Mouse (Mus musculus): Measurements from ENCODE around the gene Oas1g.

DNA sequence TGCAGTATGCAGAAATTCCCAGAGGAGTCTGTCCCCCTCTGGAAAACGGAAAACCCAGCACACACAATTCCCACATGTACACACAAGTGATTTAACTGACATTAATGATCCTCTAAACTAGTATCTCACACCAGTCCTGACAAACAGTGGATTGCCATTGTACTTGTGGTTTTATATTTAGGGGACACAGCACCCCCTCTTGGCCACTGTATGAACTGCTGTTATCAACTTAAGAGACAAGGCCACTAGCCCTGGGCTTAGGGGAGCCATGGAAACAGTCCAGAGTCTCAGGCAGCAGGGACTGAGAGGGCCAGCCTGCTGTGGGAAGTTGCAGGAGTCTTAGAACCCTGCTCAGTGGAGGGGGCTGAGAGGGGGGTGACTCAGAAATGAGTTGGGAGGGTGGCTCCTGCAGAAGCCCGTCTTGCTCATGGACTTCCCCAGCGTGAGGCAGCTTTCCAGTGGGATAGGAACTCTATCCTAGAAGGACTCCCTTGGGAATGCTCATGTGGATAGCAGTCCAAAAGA, 22.0 kb downstream of the Oas1g start:
- TF ChIP-seq POLR2A (IDR thresholded peaks at IDR 0.05; ENCODE audit: borderline replicate concordance, extremely low read depth, low read depth, low read length) (no peak), CTCF (IDR thresholded peaks at IDR 0.05; ENCODE audit: insufficient read depth, low read length) (peak; percentile 28; the same call in 1 of the 2 replicates)

All from lung, adult 2 months (tissue).